Mouse (Mus musculus) intestine, postnatal 0 days (tissue): ENCODE measurements around the gene Htr1f. TPM values are rescaled to one million over a fixed set of nuclear protein-coding genes. Genes with fewer than 3 reads are reported as not detected.

Experiments
- ATAC-seq: fragments of 200-750 bp; cut with Nextera tagmentation; 2 replicates; pipeline ENCODE4 v1.8.0; 2017; ENCODE audit warnings: mild to moderate bottlenecking, moderate TSS enrichment, moderate library complexity
- H3K27ac ChIP-seq: fragments of 300-500 bp; sonication (generic); 2 replicates; pipeline ENCODE4 v1.5.1; 2014; ENCODE audit warnings: mild to moderate bottlenecking, low read depth, low read length, moderate library complexity
- H3K27me3 ChIP-seq: fragments of 300-500 bp; sonication (generic); replicated peaks from 2 replicates; pipeline ENCODE4 v1.6.1; 2014; ENCODE audit warnings: low read length, mixed read lengths; ENCODE audit not compliant: control insufficient read depth, insufficient read depth
- H3K36me3 ChIP-seq: fragments of 300-500 bp; sonication (generic); 2 replicates; pipeline ENCODE4 v1.6.1; 2014; ENCODE audit warnings: mild to moderate bottlenecking, moderate library complexity; ENCODE audit not compliant: control insufficient read depth, insufficient read depth
- H3K4me1 ChIP-seq: fragments of 300-500 bp; sonication (generic); replicated peaks from 2 replicates; pipeline ENCODE4 v1.6.1; 2014; ENCODE audit warnings: antibody characterized with exemption, low read length, mixed read lengths; ENCODE audit not compliant: control insufficient read depth, insufficient read depth
- H3K4me2 ChIP-seq: fragments of 300-500 bp; sonication (generic); replicated peaks from 2 replicates; pipeline ENCODE4 v1.6.1; 2014; ENCODE audit warnings: low read depth, mild to moderate bottlenecking, moderate library complexity
- H3K4me3 ChIP-seq: fragments of 300-500 bp; sonication (generic); 2 replicates; pipeline ENCODE4 v1.5.1; 2014; ENCODE audit warnings: low read depth, low read length
- H3K9ac ChIP-seq: fragments of 300-500 bp; sonication (generic); 2 replicates; pipeline ENCODE4 v1.6.1; 2014; ENCODE audit warnings: mild to moderate bottlenecking, low read depth, low read length
- H3K9me3 ChIP-seq: fragments of 300-500 bp; sonication (generic); 2 replicates; pipeline ENCODE4 v1.6.1; 2016; ENCODE audit warnings: mixed run types; ENCODE audit not compliant: control insufficient read depth
- CTCF ChIP-seq: sonication (generic); IDR thresholded peaks from 2 replicates; pipeline ENCODE4 v1.5.1; 2016; ENCODE audit warnings: low read depth, mild to moderate bottlenecking, control low read depth, antibody characterized with exemption, moderate library complexity
- WGBS: fragments of 180-500 bp; shearing (Covaris S2); extraction: QIAGEN DNeasy Blood & Tissue Kit; methylation state at CpG from one replicate; pipeline ENCODE4 v1.1.7; 2014; 5-methylcytosine and 5-hydroxymethylcytosine counted together
- polyA plus RNA-seq: library from polyadenylated mRNA; unstranded; fragments of >200 nt; fragmentation: Nextera tagmentation; extraction: Ambion mirVana; gene quantifications from 2 replicates; pipeline ENCODE4 v1.2.1, GENCODE M21; 2015

Htr1f gene
- not detected in 2 replicates for polyA plus RNA-seq

- Histone ChIP-seq H3K9ac (no peak within 1 kb of the TSS), H3K27me3 (peaks cover 7% of the 10 kb centered on the region), H3K4me2 (peak within 1 kb of the TSS; percentile 60), H3K4me1 (no peaks in the 10 kb centered on the region), H3K4me3 (peak within 1 kb of the TSS; percentile 24), H3K9me3 (no peaks in the 10 kb centered on the region), H3K36me3 (no peaks in the 10 kb centered on the region), H3K27ac (no peak within 1 kb of the TSS)
- no peak for TF ChIP-seq CTCF
- WGBS = 5% methylated on average over 41 of the region's 41 CpGs
- ATAC-seq = no peak
Observed at GRCm38 (mm10) chr16:65105184-65105931, at the start of gene Htr1f. Gene Htr1f, minus strand, starts transcription at chr16:65105854.

- Histone ChIP-seq H3K9me3 (no peaks in the 10 kb centered on the region), H3K36me3 (no peaks in the 10 kb centered on the region), H3K4me1 (no peaks in the 10 kb centered on the region), H3K4me3 (no peak overlapping the region), H3K4me2 (no peak overlapping the region), H3K9ac (no peak overlapping the region), H3K27me3 (no peaks in the 10 kb centered on the region), H3K27ac (no peak overlapping the region)
- 57% methylated on average over 2 of the region's 2 CpGs for WGBS
- no peak for ATAC-seq
- no peak for TF ChIP-seq CTCF
Observed at GRCm38 (mm10) chr16:65139771-65140170, 34.1 kb upstream of the Htr1f start.

- no peak overlapping the region for H3K27ac ChIP-seq
- H3K27me3 ChIP-seq = no peaks in the 10 kb centered on the region
- no peaks in the 10 kb centered on the region for H3K4me1 ChIP-seq
- H3K4me2 ChIP-seq = no peak overlapping the region
- TF ChIP-seq CTCF = no peak
- ATAC-seq = no peak
- H3K9ac ChIP-seq = no peak overlapping the region
- no peaks in the 10 kb centered on the region for H3K9me3 ChIP-seq
- WGBS = 86% methylated on average over 2 of the region's 2 CpGs
- no peak overlapping the region for H3K4me3 ChIP-seq
- no peaks in the 10 kb centered on the region for H3K36me3 ChIP-seq
Observed at GRCm38 (mm10) chr16:65129391-65129790, 23.7 kb upstream of the Htr1f start.

- TF ChIP-seq CTCF = no peak
- no peak overlapping the region for H3K9ac ChIP-seq
- 85% methylated on average over 3 of the region's 3 CpGs for WGBS
Observed at GRCm38 (mm10) chr16:65127846-65128245, 22.2 kb upstream of the Htr1f start.

GRCm38 (mm10) chr16:65112221-65112620, 6.6 kb upstream of the Htr1f start:
- no peak for ATAC-seq
- H3K4me3 ChIP-seq = no peak overlapping the region
- no peaks in the 10 kb centered on the region for H3K4me1 ChIP-seq
- TF ChIP-seq CTCF = no peak
- no peak overlapping the region for H3K27ac ChIP-seq
- H3K9ac ChIP-seq = no peak overlapping the region
- no peak overlapping the region for H3K4me2 ChIP-seq
- no peaks in the 10 kb centered on the region for H3K36me3 ChIP-seq
- WGBS = 91% methylated on average over 1 of the region's 1 CpGs
- no peaks in the 10 kb centered on the region for H3K9me3 ChIP-seq
- no peaks in the 10 kb centered on the region for H3K27me3 ChIP-seq

More at GRCm38 (mm10) chr16:65127846-65128245, 22.2 kb upstream of the Htr1f start:
- H3K27ac ChIP-seq = no peak overlapping the region
- H3K4me1 ChIP-seq = no peaks in the 10 kb centered on the region
- no peak overlapping the region for H3K4me3 ChIP-seq
- ATAC-seq = no peak
- H3K36me3 ChIP-seq = no peaks in the 10 kb centered on the region
- H3K9me3 ChIP-seq = no peaks in the 10 kb centered on the region
- H3K27me3 ChIP-seq = no peaks in the 10 kb centered on the region
- H3K4me2 ChIP-seq = no peak overlapping the region

GRCm38 (mm10) chr16:65093552-65093951, 12.1 kb downstream of the Htr1f start:
- Histone ChIP-seq H3K27me3 (no peaks in the 10 kb centered on the region), H3K27ac (no peak overlapping the region), H3K4me1 (no peaks in the 10 kb centered on the region), H3K36me3 (no peaks in the 10 kb centered on the region), H3K4me2 (no peak overlapping the region), H3K9me3 (no peaks in the 10 kb centered on the region), H3K4me3 (no peak overlapping the region), H3K9ac (no peak overlapping the region)
- no peak for TF ChIP-seq CTCF
- 90% methylated on average over 5 of the region's 5 CpGs for WGBS
- no peak for ATAC-seq
